8 mouse cellular contexts compared by ENCODE assay signal in genomic region chr5:114323791-114324507, GRCm38 (mm10). TPM values are rescaled to one million over a fixed set of nuclear protein-coding genes. Genes with fewer than 3 reads are reported as not detected.
DNase-seq lines count a peak whose midpoint lies in the region; ATAC-seq and TF ChIP-seq lines count a peak whose summit lies in the region.

No protein-coding gene starts in this region.

- DNase-seq in gastrocnemius, adult 18-20 months (ENCODE audit: low spot score): peak; percentile 12
- DNase-seq in gastrocnemius, adult 8-10 months (ENCODE audit: low spot score in 2 of 2): no peak
- DNase-seq in embryo, embryonic 11.5 days (ENCODE audit: low read depth, low spot score): peak; percentile 32
- DNase-seq in limb, embryonic 11.5 days (ENCODE audit: low spot score): peak; percentile 77

- H3K4me1 ChIP-seq in E14TG2a.4 (replicated peaks; ENCODE audit: low read depth, low read length): peaks cover 15% of the 10 kb centered on the region
- H3K4me1 ChIP-seq in limb, embryonic 11.5 days (ENCODE audit: control insufficient read depth, insufficient read depth, low read length): no peaks in the 10 kb centered on the region
- peaks cover 10% of the 10 kb centered on the region for H3K4me1 ChIP-seq in midbrain, embryonic 13.5 days (replicated peaks)
- H3K4me1 ChIP-seq in stomach, embryonic 16.5 days (ENCODE audit: control insufficient read depth, insufficient read depth, low read length): no peaks in the 10 kb centered on the region

- H3K4me3 ChIP-seq in E14TG2a.4 (replicated peaks; ENCODE audit: low read length): no peak overlapping the region
- no peak overlapping the region for H3K4me3 ChIP-seq in limb, embryonic 11.5 days (ENCODE audit: low read depth, low read length)
- H3K4me3 ChIP-seq in midbrain, embryonic 13.5 days (replicated peaks): no peak overlapping the region
- no peak overlapping the region for H3K4me3 ChIP-seq in stomach, embryonic 16.5 days (replicated peaks; ENCODE audit: low read length)

- peak; percentile 61 to 62; a peak in 3 of 4 replicates for ATAC-seq in hematopoietic stem cell, adult 5-6 weeks (replicated peaks in 1 of 2; ENCODE audit: insufficient read depth in 1 of 2, low FRiP score in 2 of 2, low TSS enrichment in 1 of 2, low read depth in 1 of 2, poor library complexity in 2 of 2, severe bottlenecking in 2 of 2)
- ATAC-seq in limb, embryonic 11.5 days (ENCODE audit: insufficient number of reproducible peaks, low FRiP score, low TSS enrichment, low read depth): no peak
- 0 out of 2 replicates have a peak, but pooled peaks have one; percentile 34 for ATAC-seq in midbrain, embryonic 13.5 days
- no peak for ATAC-seq in stomach, embryonic 16.5 days (ENCODE audit: insufficient read depth, low FRiP score)

- H3K27me3 ChIP-seq in E14TG2a.4 (ENCODE audit: insufficient read depth, low read length): peaks cover 7% of the 10 kb centered on the region; the same call in 1 of the 2 replicates
- no peaks in the 10 kb centered on the region for H3K27me3 ChIP-seq in limb, embryonic 11.5 days (ENCODE audit: control insufficient read depth, insufficient read depth, low read length)
- peaks cover 8% of the 10 kb centered on the region; the same call in 1 of the 2 replicates for H3K27me3 ChIP-seq in midbrain, embryonic 13.5 days
- H3K27me3 ChIP-seq in stomach, embryonic 16.5 days (ENCODE audit: control insufficient read depth, insufficient read depth, low read length): no peaks in the 10 kb centered on the region

- H3K27ac ChIP-seq in limb, embryonic 11.5 days (replicated peaks; ENCODE audit: low read depth, low read length): no peak overlapping the region
- no peak overlapping the region for H3K27ac ChIP-seq in midbrain, embryonic 13.5 days
- no peak overlapping the region for H3K27ac ChIP-seq in stomach, embryonic 16.5 days (ENCODE audit: low read length)

- no peaks in the 10 kb centered on the region for H3K36me3 ChIP-seq in E14TG2a.4 (ENCODE audit: insufficient read depth, low read length)
- no peaks in the 10 kb centered on the region for H3K36me3 ChIP-seq in limb, embryonic 11.5 days (ENCODE audit: control insufficient read depth, insufficient read depth, low read length)
- no peaks in the 10 kb centered on the region for H3K36me3 ChIP-seq in midbrain, embryonic 13.5 days
- no peaks in the 10 kb centered on the region for H3K36me3 ChIP-seq in stomach, embryonic 16.5 days (ENCODE audit: control insufficient read depth, insufficient read depth, low read length)

- no peak overlapping the region for H3K9ac ChIP-seq in limb, embryonic 11.5 days (ENCODE audit: low read length)
- H3K9ac ChIP-seq in midbrain, embryonic 13.5 days (replicated peaks): 0 out of 2 replicates have a peak overlapping the region, but pooled peaks have one; percentile 3
- peak overlapping the region; percentile 49; the same call in 1 of the 2 replicates for H3K9ac ChIP-seq in stomach, embryonic 16.5 days (ENCODE audit: low read length)

- 23% methylated on average over 16 of the region's 16 CpGs for WGBS in limb, embryonic 11.5 days
- WGBS in midbrain, embryonic 13.5 days: 15% methylated on average over 16 of the region's 16 CpGs
- 21% methylated on average over 16 of the region's 16 CpGs for WGBS in stomach, embryonic 16.5 days

- TF ChIP-seq CTCF in E14TG2a.4 (conservative IDR thresholded peaks at IDR 0.05; ENCODE audit: low read length): peak; percentile 29; the same call in 1 of the 2 replicates

- no peaks in the 10 kb centered on the region for H3K9me3 ChIP-seq in E14TG2a.4 (ENCODE audit: low read length)
- no peaks in the 10 kb centered on the region for H3K9me3 ChIP-seq in limb, embryonic 11.5 days (ENCODE audit: control insufficient read depth, low read length)
- no peaks in the 10 kb centered on the region for H3K9me3 ChIP-seq in midbrain, embryonic 13.5 days
- H3K9me3 ChIP-seq in stomach, embryonic 16.5 days (replicated peaks; ENCODE audit: control insufficient read depth, low read length): no peaks in the 10 kb centered on the region

- no peak overlapping the region for H3K4me2 ChIP-seq in limb, embryonic 11.5 days (ENCODE audit: low read depth, severe bottlenecking)
- H3K4me2 ChIP-seq in midbrain, embryonic 13.5 days (replicated peaks): peak overlapping the region; percentile 24
- peak overlapping the region; percentile 45; the same call in 1 of the 2 replicates for H3K4me2 ChIP-seq in stomach, embryonic 16.5 days (ENCODE audit: low read depth, low read length)

RNA-seq across cellular contexts. Expression of gene Myo1h, which starts 35.0 kb away (rescaled TPM):
- total RNA-seq in gastrocnemius, adult 18-20 months (2021): under 1 TPM; 0.32 to 0.36 TPM
- total RNA-seq in gastrocnemius, adult 8-10 months (2022): not detected
- 2.0 and 8.5 TPM in 2 replicates for total RNA-seq in hematopoietic stem cell, adult 5-6 weeks (2017)
- polyA plus RNA-seq in limb, embryonic 11.5 days (2014; fragmentation: Nextera tagmentation; extraction: Ambion mirVana): 0.45 and 0.65 TPM in 2 replicates
- polyA plus RNA-seq in midbrain, embryonic 13.5 days (2015; fragmentation: Nextera tagmentation; extraction: Ambion mirVana): 0.58 and 0.93 TPM in 2 replicates
- 6.0 and 7.5 TPM in 2 replicates for polyA plus RNA-seq in stomach, embryonic 16.5 days (2015; fragmentation: Nextera tagmentation; extraction: Ambion mirVana)

RNA-seq across cellular contexts. Expression of gene Foxn4, which starts 50.3 kb away (rescaled TPM):
- total RNA-seq in gastrocnemius, adult 18-20 months (2021): not detected
- not detected for total RNA-seq in gastrocnemius, adult 8-10 months (2022)
- total RNA-seq in hematopoietic stem cell, adult 5-6 weeks (2017): 2.4 TPM in 1 of 2 replicates, not detected in the other
- not detected in 2 replicates for polyA plus RNA-seq in limb, embryonic 11.5 days (2014; fragmentation: Nextera tagmentation; extraction: Ambion mirVana)
- polyA plus RNA-seq in midbrain, embryonic 13.5 days (2015; fragmentation: Nextera tagmentation; extraction: Ambion mirVana): 3.6 and 4.0 TPM in 2 replicates
- polyA plus RNA-seq in stomach, embryonic 16.5 days (2015; fragmentation: Nextera tagmentation; extraction: Ambion mirVana): 0.13 TPM in 1 of 2 replicates, not detected in the other

RNA-seq across cellular contexts. Expression of gene Kctd10, which starts 56.4 kb away (rescaled TPM):
- total RNA-seq in gastrocnemius, adult 18-20 months (2021): 10 to 100 TPM; 15.2 to 21.4 TPM
- 10 to 100 TPM; 10.2 to 16.6 (median 14.2) TPM for total RNA-seq in gastrocnemius, adult 8-10 months (2022)
- total RNA-seq in hematopoietic stem cell, adult 5-6 weeks (2017): 70.4 and 72.1 TPM in 2 replicates
- 81.9 and 88.6 TPM in 2 replicates for polyA plus RNA-seq in limb, embryonic 11.5 days (2014; fragmentation: Nextera tagmentation; extraction: Ambion mirVana)
- polyA plus RNA-seq in midbrain, embryonic 13.5 days (2015; fragmentation: Nextera tagmentation; extraction: Ambion mirVana): 92.8 and 94.0 TPM in 2 replicates
- polyA plus RNA-seq in stomach, embryonic 16.5 days (2015; fragmentation: Nextera tagmentation; extraction: Ambion mirVana): 145 and 161 TPM in 2 replicates

RNA-seq across cellular contexts. Expression of gene Ube3b, which starts 56.5 kb away (rescaled TPM):
- 100 to 1,000 TPM; 108 to 115 TPM for total RNA-seq in gastrocnemius, adult 18-20 months (2021)
- 100 to 1,000 TPM; 129 to 147 (median 134) TPM for total RNA-seq in gastrocnemius, adult 8-10 months (2022)
- 18.1 and 21.1 TPM in 2 replicates for total RNA-seq in hematopoietic stem cell, adult 5-6 weeks (2017)
- polyA plus RNA-seq in limb, embryonic 11.5 days (2014; fragmentation: Nextera tagmentation; extraction: Ambion mirVana): 48.4 and 54.1 TPM in 2 replicates
- polyA plus RNA-seq in midbrain, embryonic 13.5 days (2015; fragmentation: Nextera tagmentation; extraction: Ambion mirVana): 36.9 and 43.1 TPM in 2 replicates
- polyA plus RNA-seq in stomach, embryonic 16.5 days (2015; fragmentation: Nextera tagmentation; extraction: Ambion mirVana): 42.5 and 48.1 TPM in 2 replicates

Comparison
In these comparisons a context has a peak if more than half of its experiments do, and no peak if none do; other contexts are left out.
1. DNase-seq: peak in gastrocnemius, adult 18-20 months (single experiment), embryo, embryonic 11.5 days (single experiment) and limb, embryonic 11.5 days (single experiment); none in gastrocnemius, adult 8-10 months (0 of 2).
2. ATAC-seq: peak in hematopoietic stem cell, adult 5-6 weeks (2 of 2) and midbrain, embryonic 13.5 days (single experiment); none in limb, embryonic 11.5 days (single experiment) and stomach, embryonic 16.5 days (single experiment).